Mouse (Mus musculus) adrenal gland, adult 8-10 months (tissue): ENCODE results near the gene Gga3. TPM values are rescaled to one million over a fixed set of nuclear protein-coding genes. Genes with fewer than 3 reads are reported as not detected.

ENCODE experiments used
- DNase-seq: peaks from one replicate; pipeline ENCODE4 v3.0.0; 2022
- total RNA-seq, 4 experiments: library from RNA; stranded (reverse); gene quantifications; 2 replicates each; pipeline ENCODE4 v1.2.4; 2022

Gene Gga3
- total RNA-seq, 4 experiments from 2014 or later: 20.3 to 52.7 (median 37.8) TPM

- DNase-seq: no peak
Observed at GRCm38 (mm10) chr11:115630532-115631504, 27.0 kb upstream of the Gga3 start.

- no peak for DNase-seq
Observed at GRCm38 (mm10) chr11:115629734-115630531, 26.1 kb upstream of the Gga3 start.

- no peak for DNase-seq
Observed at GRCm38 (mm10) chr11:115628465-115629101, 24.7 kb upstream of the Gga3 start.

GRCm38 (mm10) chr11:115627705-115628464 is 24.0 kb upstream of the Gga3 start, which contains the start of gene Slc25a19:
Gene Slc25a19, minus strand, starts transcription at chr11:115628295.
- DNase-seq: peak; percentile 100

GRCm38 (mm10) chr11:115626824-115627616 is 23.2 kb upstream of the Gga3 start:
- no peak for DNase-seq

- DNase-seq: no peak
Observed at GRCm38 (mm10) chr11:115625877-115626276, 22.0 kb upstream of the Gga3 start.

GRCm38 (mm10) chr11:115623487-115624070 is 19.7 kb upstream of the Gga3 start:
- no peak for DNase-seq

- DNase-seq: no peak
Observed at GRCm38 (mm10) chr11:115619949-115620348, 16.1 kb upstream of the Gga3 start.

- no peak for DNase-seq
Observed at GRCm38 (mm10) chr11:115618732-115619516, 15.1 kb upstream of the Gga3 start.

GRCm38 (mm10) chr11:115618001-115618400 is 14.2 kb upstream of the Gga3 start:
- no peak for DNase-seq

GRCm38 (mm10) chr11:115616893-115617292 is 13.0 kb upstream of the Gga3 start:
- DNase-seq: peak; percentile 81

GRCm38 (mm10) chr11:115616371-115616770 is 12.5 kb upstream of the Gga3 start:
- no peak for DNase-seq

GRCm38 (mm10) chr11:115615875-115616274 is 12.0 kb upstream of the Gga3 start:
- peak; percentile 79 for DNase-seq

- DNase-seq: peak; percentile 71
Observed at GRCm38 (mm10) chr11:115615108-115615825, 11.4 kb upstream of the Gga3 start.

- no peak for DNase-seq
Observed at GRCm38 (mm10) chr11:115614346-115615107, 10.7 kb upstream of the Gga3 start.

GRCm38 (mm10) chr11:115613138-115613945 is 9.5 kb upstream of the Gga3 start:
- no peak for DNase-seq

GRCm38 (mm10) chr11:115612410-115613137 is 8.7 kb upstream of the Gga3 start, which contains the start of gene Mif4gd:
Gene Mif4gd, minus strand, starts transcription at chr11:115612969.
- DNase-seq: peak; percentile 92
